Mouse (Mus musculus) heart, postnatal 36 days (tissue): Measurements from ENCODE around the gene Tbc1d25. TPM values are rescaled to one million over a fixed set of nuclear protein-coding genes. Genes with fewer than 3 reads are reported as not detected.

Experiments
- DNase-seq, 2 experiments: peaks; one replicate each; pipeline ENCODE4 v3.0.0; 2021 to 2022
- intact Hi-C: fragments of 180-260 bp; cut with DNase I; formaldehyde crosslinking; loops from one replicate; pipeline ENCODE4 v1.15.1; 2025
- total RNA-seq, 2 experiments: library from RNA; stranded (reverse); gene quantifications; 2 replicates each; pipeline ENCODE4 v1.2.3; 2021

Gene Tbc1d25
- total RNA-seq, 2 experiments from 2014 or later: 3.9 to 5.6 TPM

- DNase-seq: no peak
These were observed 7.0 kb upstream of the Tbc1d25 start for GRCm38 (mm10) chrX:8182871-8183540.

GRCm38 (mm10) chrX:8179646-8180045, 3.7 kb upstream of the Tbc1d25 start:
- intact Hi-C loops: no loop called here

More at GRCm38 (mm10) chrX:8182871-8183540, 7.0 kb upstream of the Tbc1d25 start:
- intact Hi-C loops: no loop called here

GRCm38 (mm10) chrX:8178871-8179270, 2.9 kb upstream of the Tbc1d25 start:
- intact Hi-C loops: no loop called here
- DNase-seq: no peak

More at GRCm38 (mm10) chrX:8179646-8180045, 3.7 kb upstream of the Tbc1d25 start:
- no peak for DNase-seq

- DNase-seq: no peak
- intact Hi-C loops: no loop called here
These were observed 845 bp downstream of the Tbc1d25 start for GRCm38 (mm10) chrX:8175169-8175503.

GRCm38 (mm10) chrX:8167716-8168647, 8.0 kb downstream of the Tbc1d25 start:
- DNase-seq: no peak
- intact Hi-C loops: no loop called here

GRCm38 (mm10) chrX:8164471-8164870, 11.5 kb downstream of the Tbc1d25 start:
- DNase-seq: no peak
- intact Hi-C loops: no loop called here

GRCm38 (mm10) chrX:8163076-8163475, 12.9 kb downstream of the Tbc1d25 start:
- no peak for DNase-seq
- intact Hi-C loops: no loop called here

GRCm38 (mm10) chrX:8145153-8145991, 30.6 kb downstream of the Tbc1d25 start, which contains the start of gene Rbm3:
TSS of gene Rbm3 (minus strand) at chrX:8145880.
- intact Hi-C loops: loop anchor here (5.0 to 10.0 kb wide), 2 partner anchors 107 to 421 kb away; partner anchors contain the start of genes Ftsj1, Gm45208 and Praf2
- DNase-seq: peak; percentile 79 to 82

GRCm38 (mm10) chrX:8143750-8144149, 32.2 kb downstream of the Tbc1d25 start:
- no peak for DNase-seq

GRCm38 (mm10) chrX:8142948-8143347, 33.0 kb downstream of the Tbc1d25 start:
- intact Hi-C loops: loop anchor here (10.0 kb wide), 1 partner anchor 418 kb away; the partner anchor contains the start of genes Gm45208 and Praf2
- no peak for DNase-seq

More at GRCm38 (mm10) chrX:8143750-8144149, 32.2 kb downstream of the Tbc1d25 start:
- intact Hi-C loops: loop anchor here (10.0 kb wide), 1 partner anchor 419 kb away; the partner anchor contains the start of genes Gm45208 and Praf2

GRCm38 (mm10) chrX:8141058-8141457, 34.9 kb downstream of the Tbc1d25 start:
- no peak for DNase-seq
- intact Hi-C loops: loop anchor here (10.0 kb wide), 1 partner anchor 416 kb away; the partner anchor contains the start of genes Gm45208 and Praf2

- no peak for DNase-seq
- intact Hi-C loops: loop anchor here (10.0 kb wide), 1 partner anchor 416 kb away; the partner anchor contains the start of genes Gm45208 and Praf2
These were observed 35.5 kb downstream of the Tbc1d25 start for GRCm38 (mm10) chrX:8140446-8140845.

- intact Hi-C loops: no loop called here
- no peak for DNase-seq
These were observed 36.5 kb downstream of the Tbc1d25 start for GRCm38 (mm10) chrX:8139480-8139879.

GRCm38 (mm10) chrX:8135886-8136285, 40.1 kb downstream of the Tbc1d25 start:
- intact Hi-C loops: no loop called here
- DNase-seq: no peak

GRCm38 (mm10) chrX:8132017-8132976, 43.7 kb downstream of the Tbc1d25 start, which contains the start of gene Wdr13:
TSS of gene Wdr13 (minus strand) at chrX:8132892.
- DNase-seq: peak; percentile 84 to 86
- intact Hi-C loops: loop anchor here (5.0 kb wide), 1 partner anchor 35 kb away; no protein-coding TSS in a partner anchor

- no peak for DNase-seq
- intact Hi-C loops: loop anchor here (5.0 kb wide), 1 partner anchor 34 kb away; no protein-coding TSS in a partner anchor
These were observed 44.6 kb downstream of the Tbc1d25 start for GRCm38 (mm10) chrX:8131393-8131792.

GRCm38 (mm10) chrX:8125235-8125634, 50.7 kb downstream of the Tbc1d25 start:
- DNase-seq: no peak
- intact Hi-C loops: no loop called here

- intact Hi-C loops: no loop called here
- no peak for DNase-seq
These were observed 52.0 kb downstream of the Tbc1d25 start for GRCm38 (mm10) chrX:8123821-8124470.
